Mouse (Mus musculus) thymus, adult 2 months (tissue): ENCODE measurements around the gene Sik3. TPM values are rescaled to one million over a fixed set of nuclear protein-coding genes. Genes with fewer than 3 reads are reported as not detected.

Source experiments
- DNase-seq: peaks from one replicate; pipeline ENCODE4 v3.0.0; 2021
- H3K27ac ChIP-seq: fragments of 200-500 bp; 2 replicates; pipeline ENCODE4 v1.5.1; 2012; ENCODE audit warnings: low read length, control low read depth; ENCODE audit not compliant: control insufficient read depth, insufficient read depth
- H3K27me3 ChIP-seq: fragments of 200-500 bp; 2 replicates; pipeline ENCODE4 v1.6.1; 2012; ENCODE audit warnings: mild to moderate bottlenecking, low read length, moderate library complexity, mixed read lengths; ENCODE audit not compliant: control insufficient read depth, insufficient read depth
- H3K36me3 ChIP-seq: fragments of 200-500 bp; 2 replicates; pipeline ENCODE4 v1.6.1; 2012; ENCODE audit warnings: mild to moderate bottlenecking, low read length, moderate library complexity; ENCODE audit not compliant: control insufficient read depth, insufficient read depth
- H3K4me1 ChIP-seq: fragments of 200-500 bp; replicated peaks from 2 replicates; pipeline ENCODE4 v1.6.1; 2012; ENCODE audit warnings: low read length; ENCODE audit not compliant: control insufficient read depth, insufficient read depth
- H3K4me3 ChIP-seq: fragments of 200-500 bp; 2 replicates; pipeline ENCODE4 v1.5.1; 2012; ENCODE audit warnings: mild to moderate bottlenecking, low read length, control low read depth, moderate library complexity; ENCODE audit not compliant: control insufficient read depth, insufficient read depth
- CTCF ChIP-seq: fragments of 200-500 bp; IDR thresholded peaks from 2 replicates; pipeline ENCODE4 v1.5.1; 2012; ENCODE audit warnings: mild to moderate bottlenecking, control low read depth, low read length, moderate library complexity, borderline replicate concordance; ENCODE audit not compliant: control insufficient read depth, poor library complexity, insufficient read depth; ENCODE audit errors: extremely low read depth
- POLR2A ChIP-seq: fragments of 200-500 bp; IDR thresholded peaks from 2 replicates; pipeline ENCODE4 v1.6.1; 2012; ENCODE audit warnings: mild to moderate bottlenecking, low read length, control low read depth, moderate library complexity; ENCODE audit not compliant: control insufficient read depth, poor library complexity, insufficient read depth; ENCODE audit errors: extremely low read depth
- WGBS: fragments of 180-500 bp; shearing (Covaris S2); methylation state at CpG from one replicate; pipeline ENCODE4 v1.1.7; 2018; 5-methylcytosine and 5-hydroxymethylcytosine counted together
- polyA plus RNA-seq: library from polyadenylated mRNA; depleted of rRNA; stranded (reverse); fragments of >200 nt; gene quantifications from 2 replicates; pipeline ENCODE4 v1.2.3, GENCODE M21; 2012

Sik3 gene
- polyA plus RNA-seq, 1 experiment: 29.4 TPM

GRCm38 (mm10) chr9:46199609-46200008 lies 187.0 kb downstream of the Sik3 start:
- WGBS: 93% methylated on average over 2 of the region's 2 CpGs
- no peak for DNase-seq
- no peaks in the 10 kb centered on the region for H3K27me3 ChIP-seq
- TF ChIP-seq POLR2A (no peak), CTCF (no peak)
- H3K4me3 ChIP-seq: no peak overlapping the region
- peaks cover 3% of the 10 kb centered on the region; the same call in 1 of the 2 replicates for H3K4me1 ChIP-seq
- H3K27ac ChIP-seq: no peak overlapping the region
- H3K36me3 ChIP-seq: peaks cover 64% of the 10 kb centered on the region

- TF ChIP-seq CTCF (no peak), POLR2A (no peak)
- Histone ChIP-seq H3K4me3 (no peak overlapping the region), H3K27ac (no peak overlapping the region), H3K27me3 (no peaks in the 10 kb centered on the region), H3K36me3 (peaks cover 18% of the 10 kb centered on the region), H3K4me1 (peaks cover 3% of the 10 kb centered on the region; the same call in 1 of the 2 replicates)
- no peak for DNase-seq
- WGBS: 79% methylated on average over 10 of the region's 10 CpGs
Observed at GRCm38 (mm10) chr9:46206834-46207500, 194.3 kb downstream of the Sik3 start.

GRCm38 (mm10) chr9:46207501-46207869 lies 194.9 kb downstream of the Sik3 start:
- no peak for DNase-seq
- H3K36me3 ChIP-seq: peaks cover 18% of the 10 kb centered on the region
- WGBS: 96% methylated on average over 6 of the region's 6 CpGs
- H3K4me3 ChIP-seq: no peak overlapping the region
- H3K27ac ChIP-seq: no peak overlapping the region
- H3K27me3 ChIP-seq: no peaks in the 10 kb centered on the region
- H3K4me1 ChIP-seq: peaks cover 3% of the 10 kb centered on the region; the same call in 1 of the 2 replicates
- TF ChIP-seq POLR2A: no peak
- no peak for TF ChIP-seq CTCF

GRCm38 (mm10) chr9:46208401-46208974 lies 195.9 kb downstream of the Sik3 start:
- WGBS: 95% methylated on average over 13 of the region's 13 CpGs
- no peak overlapping the region for H3K4me3 ChIP-seq
- no peaks in the 10 kb centered on the region for H3K4me1 ChIP-seq
- H3K27me3 ChIP-seq: no peaks in the 10 kb centered on the region
- no peak overlapping the region for H3K27ac ChIP-seq
- DNase-seq: no peak
- H3K36me3 ChIP-seq: peaks cover 16% of the 10 kb centered on the region
- TF ChIP-seq CTCF (no peak), POLR2A (no peak)

GRCm38 (mm10) chr9:46210473-46210872 lies 197.9 kb downstream of the Sik3 start:
- H3K27me3 ChIP-seq: no peaks in the 10 kb centered on the region
- H3K36me3 ChIP-seq: 0 out of 2 replicates have a peak, but pooled peaks cover 11% of the 10 kb centered on the region
- TF ChIP-seq CTCF: no peak
- TF ChIP-seq POLR2A: no peak
- 99% methylated on average over 12 of the region's 12 CpGs for WGBS
- H3K27ac ChIP-seq: no peak overlapping the region
- no peaks in the 10 kb centered on the region for H3K4me1 ChIP-seq
- no peak for DNase-seq
- H3K4me3 ChIP-seq: no peak overlapping the region

- TF ChIP-seq CTCF (no peak), POLR2A (no peak)
- no peak for DNase-seq
- no peak overlapping the region for H3K27ac ChIP-seq
- no peaks in the 10 kb centered on the region for H3K27me3 ChIP-seq
- WGBS: 97% methylated on average over 4 of the region's 4 CpGs
- no peaks in the 10 kb centered on the region for H3K4me1 ChIP-seq
- H3K4me3 ChIP-seq: no peak overlapping the region
- H3K36me3 ChIP-seq: 0 out of 2 replicates have a peak, but pooled peaks cover 11% of the 10 kb centered on the region
Observed at GRCm38 (mm10) chr9:46214276-46214675, 201.7 kb downstream of the Sik3 start.
